Mouse (Mus musculus): ENCODE results near the gene Gm5622.
"Not testable (repeated sequence)": the region's sequence is repeated elsewhere in the genome, so short reads cannot be mapped to it uniquely, and the experiment has no call there.

Gene Gm5622

GRCm38 (mm10) chr14:51552490-51552889 lies at the start of gene Gm5622:
TSS of gene Gm5622 (plus strand) at chr14:51552790.
- no peak for DNase-seq (ENCODE audit: low read depth, low spot score)

GRCm38 (mm10) chr14:51507416-51507815 lies 45.2 kb upstream of the Gm5622 start:
- no peak for DNase-seq (ENCODE audit: low read depth, low spot score)

- DNase-seq (ENCODE audit: low read depth, low spot score): not testable (repeated sequence)
These were observed 21.4 kb downstream of the Gm5622 start, which contains the start of gene Gm17175 for GRCm38 (mm10) chr14:51573963-51574362. TSS of gene Gm17175 (minus strand) at chr14:51574063.

- not testable (repeated sequence) for DNase-seq (ENCODE audit: low read depth, low spot score)
These were observed 39.4 kb downstream of the Gm5622 start, which contains the start of gene Gm17174 for GRCm38 (mm10) chr14:51592039-51592438. TSS of gene Gm17174 (minus strand) at chr14:51592139.

- no peak for DNase-seq (ENCODE audit: low read depth, low spot score)
These were observed 58.6 kb downstream of the Gm5622 start, which contains the start of gene Gm17078 for GRCm38 (mm10) chr14:51611210-51611609. TSS of gene Gm17078 (minus strand) at chr14:51611310.

GRCm38 (mm10) chr14:51632426-51632825 lies 79.8 kb downstream of the Gm5622 start:
- DNase-seq (ENCODE audit: low read depth, low spot score): not testable (repeated sequence)

GRCm38 (mm10) chr14:51635566-51635965 lies 83.0 kb downstream of the Gm5622 start, which contains the start of gene Gm4181:
TSS of gene Gm4181 (minus strand) at chr14:51635666.
- not testable (repeated sequence) for DNase-seq (ENCODE audit: low read depth, low spot score)

- no peak for DNase-seq (ENCODE audit: low read depth, low spot score)
These were observed 124.7 kb downstream of the Gm5622 start for GRCm38 (mm10) chr14:51677269-51677668.

GRCm38 (mm10) chr14:51695368-51695767 lies 142.8 kb downstream of the Gm5622 start, which contains the start of gene Gm17079:
TSS of gene Gm17079 (minus strand) at chr14:51695468.
- DNase-seq (ENCODE audit: low read depth, low spot score): not testable (repeated sequence)

All from skeletal muscle tissue, adult 2 months (tissue).